Mouse (Mus musculus) thymus, postnatal 36 days (tissue): ENCODE data around the gene Olfr49.
A peak's percentile ranks its signal among the peaks of the same experiment; 100 is the strongest.
"Not testable (repeated sequence)": the region's sequence is repeated elsewhere in the genome, so short reads cannot be mapped to it uniquely, and the experiment has no call there.

Experiments
- DNase-seq, 2 experiments: peaks; one replicate each; pipeline ENCODE4 v3.0.0; 2022; ENCODE audit warnings: mixed read lengths in 2 of 2

Olfr49 gene

DNA sequence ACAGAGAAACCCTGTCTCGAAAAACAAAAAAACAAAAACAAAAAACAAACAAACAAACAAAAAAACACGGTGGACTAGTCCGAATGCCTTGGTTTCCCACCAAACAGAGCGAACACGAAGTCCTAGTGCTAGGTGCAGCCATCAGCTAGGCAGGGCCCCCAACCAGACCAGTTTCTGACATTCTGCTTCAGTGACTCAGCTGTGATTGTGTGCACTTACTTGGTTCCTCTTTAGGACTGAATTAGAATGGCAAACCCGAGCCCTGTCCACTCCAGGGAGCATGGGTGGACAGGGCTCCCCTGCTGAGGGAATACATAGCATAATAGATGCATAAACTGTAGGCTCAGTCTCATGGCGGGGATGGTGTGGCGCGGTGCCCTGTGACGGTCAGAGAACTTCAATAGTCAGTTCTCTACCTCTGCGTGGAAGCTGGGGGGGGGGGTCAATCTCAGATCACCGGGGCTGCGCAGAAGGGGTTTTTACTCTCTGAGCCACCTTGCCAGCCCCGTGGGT lies 54.0 kb downstream of the Olfr49 start:
- peak; percentile 35 to 41 for DNase-seq

DNA sequence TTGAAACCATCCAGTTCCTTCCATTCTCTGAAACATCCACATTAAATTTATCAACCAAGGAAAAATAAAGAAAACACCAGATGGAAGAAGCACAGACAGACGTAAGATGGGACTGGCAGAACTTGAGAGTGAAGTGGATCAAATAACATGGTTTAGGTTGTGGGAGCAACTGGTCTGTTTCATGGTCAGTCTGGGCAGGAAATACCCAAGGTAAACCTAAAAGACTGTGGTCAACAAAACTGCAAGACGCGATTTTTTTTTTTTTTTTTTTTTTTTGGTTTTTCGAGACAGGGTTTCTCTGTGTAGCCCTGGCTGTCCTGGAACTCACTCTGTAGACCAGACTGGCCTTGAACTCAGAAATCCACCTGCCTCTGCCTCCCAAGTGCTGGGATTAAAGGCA lies 54.9 kb downstream of the Olfr49 start:
- not testable (repeated sequence) for DNase-seq

DNA sequence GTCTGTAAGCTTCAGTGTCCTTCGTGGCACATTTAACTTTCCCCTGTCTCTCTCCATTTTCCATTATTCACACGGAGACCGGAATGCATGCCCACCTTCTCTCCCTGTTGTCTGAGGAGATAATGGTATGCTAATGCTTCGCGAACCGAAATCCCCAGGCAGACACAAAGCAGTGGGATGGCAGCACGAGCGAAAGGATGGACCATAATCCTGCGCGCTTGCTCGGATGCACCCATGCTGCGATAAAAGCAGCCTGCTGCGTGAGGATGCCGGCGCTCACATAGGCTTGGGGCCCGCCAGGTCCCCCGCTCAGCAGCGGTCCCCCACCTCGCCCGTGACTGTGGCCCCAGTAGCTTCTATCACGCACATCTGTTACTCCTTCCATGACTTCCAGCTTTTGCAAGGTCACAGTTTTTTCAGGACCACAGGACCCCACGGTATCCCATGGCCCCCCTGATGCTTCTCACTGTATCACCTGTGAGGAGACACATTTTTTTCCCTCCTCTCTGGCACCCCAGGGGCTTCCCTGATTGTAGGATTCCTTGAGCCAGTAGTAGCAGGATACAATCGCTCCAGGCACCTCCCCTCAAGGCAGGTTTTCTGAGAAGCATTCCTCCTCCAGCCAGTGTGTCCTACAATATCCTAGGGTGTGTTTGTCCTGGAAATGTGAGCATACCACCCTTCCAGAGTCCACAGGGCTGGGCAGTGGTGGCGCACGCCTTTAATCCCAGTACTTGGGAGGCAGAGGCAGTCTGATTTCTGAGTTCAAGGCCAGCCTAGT lies 55.6 kb downstream of the Olfr49 start:
- peak; percentile 61 to 74 for DNase-seq

DNA sequence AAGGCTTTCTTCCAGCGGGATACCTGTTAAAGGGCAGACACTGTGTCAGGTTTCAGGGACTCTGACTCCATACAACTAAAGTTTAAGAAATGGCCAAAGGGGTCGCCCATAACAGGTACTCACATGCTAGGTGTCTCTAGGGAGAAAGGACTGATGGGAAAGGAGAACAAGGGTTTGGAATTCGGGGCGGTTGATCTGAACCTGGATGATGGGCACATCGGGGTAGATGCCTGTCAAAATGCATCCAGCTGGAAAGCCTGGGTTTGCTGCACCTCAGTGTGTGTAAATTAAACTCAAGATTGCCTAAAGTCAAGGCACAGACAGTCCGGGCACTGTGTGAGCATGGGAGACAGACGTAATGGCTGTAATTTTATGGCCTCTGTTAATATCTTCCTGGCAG lies 56.2 kb downstream of the Olfr49 start:
- DNase-seq: peak; percentile 55 to 61
